Mouse (Mus musculus): ENCODE results near the gene Ugt2b38. TPM values are rescaled to one million over a fixed set of nuclear protein-coding genes. Genes with fewer than 3 reads are reported as not detected.
"Not testable (repeated sequence)": the region's sequence is repeated elsewhere in the genome, so short reads cannot be mapped to it uniquely, and the experiment has no call there.

Gene Ugt2b38
- polyA plus RNA-seq, 1 experiment from 2014 or later, result not detected

GRCm38 (mm10) chr5:87373502-87373863, 50.5 kb downstream of the Ugt2b38 start:
- H3K4me2 ChIP-seq, result no peak overlapping the region
- H3K9ac ChIP-seq, result no peak overlapping the region
- H3K4me3 ChIP-seq, result no peak overlapping the region
- H3K27me3 ChIP-seq, result no peaks in the 10 kb centered on the region
- no peaks in the 10 kb centered on the region for H3K4me1 ChIP-seq (replicated peaks)
- WGBS, result 86% methylated on average over 1 of the region's 1 CpGs
- H3K9me3 ChIP-seq, result no peaks in the 10 kb centered on the region
- no peaks in the 10 kb centered on the region for H3K36me3 ChIP-seq
- no peak overlapping the region for H3K27ac ChIP-seq (replicated peaks)
- ATAC-seq (ENCODE audit: low read depth), result no peak

- H3K4me1 ChIP-seq (replicated peaks); H3K27me3 ChIP-seq; H3K4me3 ChIP-seq; H3K36me3 ChIP-seq; H3K4me2 ChIP-seq; H3K9ac ChIP-seq; H3K9me3 ChIP-seq; H3K27ac ChIP-seq (replicated peaks); ATAC-seq (ENCODE audit: low read depth): not testable (repeated sequence)
- WGBS, result 70% methylated on average over 4 of the region's 4 CpGs
Measured at GRCm38 (mm10) chr5:87372788-87373501, 51.1 kb downstream of the Ugt2b38 start.

Other genes starting within 250 kb of the Ugt2b38 start
- not detected in 2 replicates for gene Ugt2b37, start 169.4 kb downstream of the Ugt2b38 start, polyA plus RNA-seq (2015; fragmentation: Nextera tagmentation; extraction: Ambion mirVana)
- not detected in 2 replicates for gene Ugt2a3, start 87.0 kb downstream of the Ugt2b38 start, polyA plus RNA-seq (2015; fragmentation: Nextera tagmentation; extraction: Ambion mirVana)
- not detected in 2 replicates for gene Ugt2a2, start 58.1 kb upstream of the Ugt2b38 start, polyA plus RNA-seq (2015; fragmentation: Nextera tagmentation; extraction: Ambion mirVana)
- gene Gm43638, start 62.6 kb upstream of the Ugt2b38 start, polyA plus RNA-seq (2015; fragmentation: Nextera tagmentation; extraction: Ambion mirVana), result not detected in 2 replicates
- not detected in 2 replicates for gene Ugt2a1, start 66.7 kb upstream of the Ugt2b38 start, polyA plus RNA-seq (2015; fragmentation: Nextera tagmentation; extraction: Ambion mirVana)
- gene Sult1b1, start 114.0 kb upstream of the Ugt2b38 start, polyA plus RNA-seq (2015; fragmentation: Nextera tagmentation; extraction: Ambion mirVana), result not detected in 2 replicates
- gene Sult1d1, start 144.8 kb upstream of the Ugt2b38 start, polyA plus RNA-seq (2015; fragmentation: Nextera tagmentation; extraction: Ambion mirVana), result not detected in 2 replicates
- gene Sult1e1, start 167.4 kb upstream of the Ugt2b38 start, polyA plus RNA-seq (2015; fragmentation: Nextera tagmentation; extraction: Ambion mirVana), result not detected in 2 replicates
- not detected in 2 replicates for gene Csn1s1, start 242.0 kb upstream of the Ugt2b38 start, polyA plus RNA-seq (2015; fragmentation: Nextera tagmentation; extraction: Ambion mirVana)

All from neural tube, embryonic 13.5 days (tissue).